Mouse (Mus musculus): ENCODE data around the gene Lcn5. TPM values are rescaled to one million over a fixed set of nuclear protein-coding genes. Genes with fewer than 3 reads are reported as not detected.
A peak's percentile ranks its signal among the peaks of the same experiment; 100 is the strongest.
"Not testable (repeated sequence)": the region's sequence is repeated elsewhere in the genome, so short reads cannot be mapped to it uniquely, and the experiment has no call there.

Lcn5 gene
- polyA plus RNA-seq, 1 experiment: not detected

- DNase-seq (ENCODE audit: low spot score): no peak
Measured at GRCm38 (mm10) chr2:25676486-25676885, 18.7 kb downstream of the Lcn5 start, which contains the start of gene Lcn6. Gene Lcn6 (plus strand): TSS chr2:25676786.

GRCm38 (mm10) chr2:25679559-25679958, 21.8 kb downstream of the Lcn5 start:
- DNase-seq (ENCODE audit: low spot score): no peak

- no peak for DNase-seq (ENCODE audit: low spot score)
Measured at GRCm38 (mm10) chr2:25682426-25682825, 24.7 kb downstream of the Lcn5 start, which contains the start of gene Lcn10. Gene Lcn10 (plus strand): TSS chr2:25682726.

- DNase-seq (ENCODE audit: low spot score): no peak
Measured at GRCm38 (mm10) chr2:25686941-25687340, 29.2 kb downstream of the Lcn5 start.

- DNase-seq (ENCODE audit: low spot score): no peak
Measured at GRCm38 (mm10) chr2:25694605-25695004, 36.9 kb downstream of the Lcn5 start.

- no peak for DNase-seq (ENCODE audit: low spot score)
Measured at GRCm38 (mm10) chr2:25696951-25697350, 39.2 kb downstream of the Lcn5 start.

GRCm38 (mm10) chr2:25698696-25699095, 40.9 kb downstream of the Lcn5 start:
- DNase-seq (ENCODE audit: low spot score): no peak

GRCm38 (mm10) chr2:25699743-25700142, 42.0 kb downstream of the Lcn5 start, which contains the start of gene Obp2a:
Gene Obp2a (plus strand): TSS chr2:25700043.
- not testable (repeated sequence) for DNase-seq (ENCODE audit: low spot score)

GRCm38 (mm10) chr2:25701001-25701400, 43.2 kb downstream of the Lcn5 start:
- no peak for DNase-seq (ENCODE audit: low spot score)

GRCm38 (mm10) chr2:25703706-25704105, 46.0 kb downstream of the Lcn5 start:
- no peak for DNase-seq (ENCODE audit: low spot score)

GRCm38 (mm10) chr2:25706643-25707481, 49.1 kb downstream of the Lcn5 start, which contains the start of gene Bmyc:
Gene Bmyc (plus strand): TSS chr2:25706739.
- DNase-seq (ENCODE audit: low spot score): peak; percentile 70

- DNase-seq (ENCODE audit: low spot score): no peak
Measured at GRCm38 (mm10) chr2:25708121-25708520, 50.4 kb downstream of the Lcn5 start.

GRCm38 (mm10) chr2:25709056-25709455, 51.3 kb downstream of the Lcn5 start:
- DNase-seq (ENCODE audit: low spot score): not testable (repeated sequence)

GRCm38 (mm10) chr2:25709791-25710190, 52.0 kb downstream of the Lcn5 start:
- DNase-seq (ENCODE audit: low spot score): not testable (repeated sequence)

Other genes starting within 250 kb of the Lcn5 start
- gene Fut7, start 234.7 kb upstream of the Lcn5 start, polyA plus RNA-seq (2012; rRNA removed): 0.19 and 0.29 TPM in 2 replicates
- 6.3 and 16.4 TPM in 2 replicates for gene Abca2, start 229.2 kb upstream of the Lcn5 start, polyA plus RNA-seq (2012; rRNA removed)
- gene Clic3, start 201.1 kb upstream of the Lcn5 start, polyA plus RNA-seq (2012; rRNA removed): 0.69 and 2.2 TPM in 2 replicates
- gene Paxx, start 196.9 kb upstream of the Lcn5 start, polyA plus RNA-seq (2012; rRNA removed): 50.8 and 61.1 TPM in 2 replicates
- gene Ptgds, start 187.9 kb upstream of the Lcn5 start, polyA plus RNA-seq (2012; rRNA removed): 0.38 and 0.74 TPM in 2 replicates
- not detected in 2 replicates for gene Lcn12, start 164.0 kb upstream of the Lcn5 start, polyA plus RNA-seq (2012; rRNA removed)
- gene Fbxw5, start 157.2 kb upstream of the Lcn5 start, polyA plus RNA-seq (2012; rRNA removed): 15.1 and 36.1 TPM in 2 replicates
- gene C8g, start 156.2 kb upstream of the Lcn5 start, polyA plus RNA-seq (2012; rRNA removed): 2.3 and 2.4 TPM in 2 replicates
- gene Traf2, start 111.0 kb upstream of the Lcn5 start, polyA plus RNA-seq (2012; rRNA removed): 15.5 and 15.7 TPM in 2 replicates
- 222 and 224 TPM in 2 replicates for gene Edf1, start 100.1 kb upstream of the Lcn5 start, polyA plus RNA-seq (2012; rRNA removed)
- gene Mamdc4, start 83.1 kb upstream of the Lcn5 start, polyA plus RNA-seq (2012; rRNA removed): 1.3 and 1.4 TPM in 2 replicates
- 64.2 and 75.6 TPM in 2 replicates for gene Phpt1, start 82.7 kb upstream of the Lcn5 start, polyA plus RNA-seq (2012; rRNA removed)
- gene Ajm1, start 76.2 kb upstream of the Lcn5 start, polyA plus RNA-seq (2012; rRNA removed): 0.47 and 0.57 TPM in 2 replicates
- gene Rabl6, start 49.4 kb upstream of the Lcn5 start, polyA plus RNA-seq (2012; rRNA removed): 66.5 and 73.8 TPM in 2 replicates
- not detected in 2 replicates for gene Ccdc183, start 40.3 kb upstream of the Lcn5 start, polyA plus RNA-seq (2012; rRNA removed)
- 55.4 and 59.7 TPM in 2 replicates for gene Tmem141, start 35.9 kb upstream of the Lcn5 start, polyA plus RNA-seq (2012; rRNA removed)
- gene Fcna, start 29.9 kb upstream of the Lcn5 start, polyA plus RNA-seq (2012; rRNA removed): 22.9 and 30.6 TPM in 2 replicates
- 0.94 and 1.8 TPM in 2 replicates for gene Lcn8, start 4.8 kb upstream of the Lcn5 start, polyA plus RNA-seq (2012; rRNA removed)
- 0.36 and 0.63 TPM in 2 replicates for gene Lcn6, start 18.8 kb downstream of the Lcn5 start, polyA plus RNA-seq (2012; rRNA removed)
- gene Lcn10, start 24.8 kb downstream of the Lcn5 start, polyA plus RNA-seq (2012; rRNA removed): 0.06 TPM in 1 of 2 replicates, not detected in the other
- gene Obp2a, start 42.1 kb downstream of the Lcn5 start, polyA plus RNA-seq (2012; rRNA removed): not detected in 2 replicates
- gene Bmyc, start 48.8 kb downstream of the Lcn5 start, polyA plus RNA-seq (2012; rRNA removed): 30.9 and 41.7 TPM in 2 replicates
- not detected in 2 replicates for gene Obp2b, start 79.1 kb downstream of the Lcn5 start, polyA plus RNA-seq (2012; rRNA removed)
- not detected in 2 replicates for gene Lcn3, start 107.6 kb downstream of the Lcn5 start, polyA plus RNA-seq (2012; rRNA removed)
- gene Lcn11, start 119.1 kb downstream of the Lcn5 start, polyA plus RNA-seq (2012; rRNA removed): not detected in 2 replicates
- gene Gm13539, start 124.3 kb downstream of the Lcn5 start, polyA plus RNA-seq (2012; rRNA removed): not detected in 2 replicates
- not detected in 2 replicates for gene Glt6d1, start 157.9 kb downstream of the Lcn5 start, polyA plus RNA-seq (2012; rRNA removed)
- not detected in 2 replicates for gene Lcn9, start 165.2 kb downstream of the Lcn5 start, polyA plus RNA-seq (2012; rRNA removed)
- 0.04 TPM in 1 of 2 replicates, not detected in the other for gene Sohlh1, start 189.3 kb downstream of the Lcn5 start, polyA plus RNA-seq (2012; rRNA removed)
- gene Kcnt1, start 205.8 kb downstream of the Lcn5 start, polyA plus RNA-seq (2012; rRNA removed): 6.7 and 7.4 TPM in 2 replicates

Data from urinary bladder, adult 2 months (tissue).